8 mouse cellular contexts compared by ENCODE assay signal in genomic region chr11:102690162-102690561, GRCm38 (mm10). TPM values are rescaled to one million over a fixed set of nuclear protein-coding genes. Genes with fewer than 3 reads are reported as not detected.
DNase-seq lines count a peak whose midpoint lies in the region; ATAC-seq and TF ChIP-seq lines count a peak whose summit lies in the region.

No protein-coding gene starts in this region.

- no peak for ATAC-seq in liver, embryonic 11.5 days (replicated peaks; ENCODE audit: low FRiP score)

- no peaks in the 10 kb centered on the region for H3K4me1 ChIP-seq in ES-Bruce4 (ENCODE audit: control insufficient read depth, insufficient read depth, low read length)
- no peaks in the 10 kb centered on the region for H3K4me1 ChIP-seq in liver, embryonic 11.5 days (replicated peaks; ENCODE audit: control insufficient read depth, insufficient read depth, low read length)

- no peak overlapping the region for H3K27ac ChIP-seq in ES-Bruce4 (ENCODE audit: insufficient read depth, low read length)
- no peak overlapping the region for H3K27ac ChIP-seq in liver, embryonic 11.5 days (ENCODE audit: low read depth, low read length)

- no peak for TF ChIP-seq POLR2A in ES-Bruce4 (IDR thresholded peaks at IDR 0.05; ENCODE audit: insufficient read depth, low read length)

- no peak for TF ChIP-seq EP300 in ES-Bruce4 (IDR thresholded peaks at IDR 0.05; ENCODE audit: insufficient read depth, low read depth, low read length)

- peaks cover 16% of the 10 kb centered on the region for H3K36me3 ChIP-seq in ES-Bruce4 (ENCODE audit: control insufficient read depth, insufficient read depth, low read length, poor library complexity, severe bottlenecking)
- H3K36me3 ChIP-seq in liver, embryonic 11.5 days (ENCODE audit: control insufficient read depth, insufficient read depth, low read length) = peaks cover 6% of the 10 kb centered on the region; the same call in 1 of the 2 replicates

- TF ChIP-seq CTCF in ES-Bruce4 (IDR thresholded peaks at IDR 0.05; ENCODE audit: low read depth, low read length) = peak; percentile 52

- H3K4me2 ChIP-seq in liver, embryonic 11.5 days = no peak overlapping the region

- H3K9me3 ChIP-seq in ES-Bruce4 (replicated peaks; ENCODE audit: control insufficient read depth, insufficient read depth, low read length, poor library complexity, severe bottlenecking) = no peaks in the 10 kb centered on the region
- H3K9me3 ChIP-seq in liver, embryonic 11.5 days (ENCODE audit: control insufficient read depth, low read length) = no peaks in the 10 kb centered on the region

- 66% methylated on average over 6 of the region's 6 CpGs for WGBS in liver, embryonic 11.5 days

- peak; percentile 78 for DNase-seq in 416B (ENCODE audit: low read depth)
- DNase-seq in c-Kit-positive CD71-negative TER-119-negative erythroid progenitor cells, embryonic 14.5 days (ENCODE audit: low read depth) = peak; percentile 65
- peak; percentile 28 for DNase-seq in fibroblast of lung, adult 2 months (ENCODE audit: low read depth)
- peak; percentile 83 for DNase-seq in kidney, postnatal 10 days
- peak; percentile 50 for DNase-seq in liver, embryonic 11.5 days (ENCODE audit: low spot score)
- DNase-seq in right cerebral cortex, adult 2 months (ENCODE audit: low spot score in 2 of 2) = peak; percentile 77 to 81
- peak; percentile 35 to 75 for DNase-seq in urinary bladder, postnatal 4 days (ENCODE audit: low spot score in 2 of 2)

- no peak overlapping the region for H3K4me3 ChIP-seq in ES-Bruce4 (ENCODE audit: low read depth, low read length)
- H3K4me3 ChIP-seq in liver, embryonic 11.5 days (ENCODE audit: low read depth, low read length) = no peak overlapping the region

- H3K27me3 ChIP-seq in ES-Bruce4 (ENCODE audit: control insufficient read depth, insufficient read depth, low read length, poor library complexity, severe bottlenecking) = no peaks in the 10 kb centered on the region
- H3K27me3 ChIP-seq in liver, embryonic 11.5 days (replicated peaks; ENCODE audit: control insufficient read depth, insufficient read depth, low read length) = no peaks in the 10 kb centered on the region

- no peak overlapping the region for H3K9ac ChIP-seq in ES-Bruce4 (ENCODE audit: low read depth, poor library complexity, severe bottlenecking)
- no peak overlapping the region for H3K9ac ChIP-seq in liver, embryonic 11.5 days (ENCODE audit: low read depth, low read length)

RNA-seq across cellular contexts. Expression of gene Ccdc43, which starts 7.4 kb away (rescaled TPM):
- 53.9 and 62.0 TPM in 2 replicates for polyA plus RNA-seq in ES-Bruce4 (2011; ENCODE audit: insufficient read depth, insufficient read length, low read depth, missing spikeins)
- 39.9 and 42.5 TPM in 2 replicates for polyA plus RNA-seq in liver, embryonic 11.5 days (2014; fragmentation: Nextera tagmentation; extraction: Ambion mirVana)

RNA-seq across cellular contexts. Expression of gene Meioc, which starts 26.6 kb away (rescaled TPM):
- polyA plus RNA-seq in ES-Bruce4 (2011; ENCODE audit: insufficient read depth, insufficient read length, low read depth, missing spikeins) = 8.8 and 9.4 TPM in 2 replicates
- 0.25 and 0.36 TPM in 2 replicates for polyA plus RNA-seq in liver, embryonic 11.5 days (2014; fragmentation: Nextera tagmentation; extraction: Ambion mirVana)

Comparison
In these comparisons a context has a peak if more than half of its experiments do, and no peak if none do; other contexts are left out.
1. DNase-seq: peak in every context shown above with its lines; median percentile 83 in kidney, postnatal 10 days; 79 in right cerebral cortex, adult 2 months; 78 in 416B; 65 in c-Kit-positive CD71-negative TER-119-negative erythroid progenitor cells, embryonic 14.5 days; 55 in urinary bladder, postnatal 4 days; 50 in liver, embryonic 11.5 days; 28 in fibroblast of lung, adult 2 months.